In genomic region chr19:9106751-9107378, GRCm38 (mm10) we compare ENCODE assay signal across 10 mouse cellular contexts. TPM values are rescaled to one million over a fixed set of nuclear protein-coding genes. Genes with fewer than 3 reads are reported as not detected.
DNase-seq lines count a peak whose midpoint lies in the region; ATAC-seq and TF ChIP-seq lines count a peak whose summit lies in the region.
"Had no signal": no experiment of that assay in that cellular context is flagged by ENCODE, and none has a peak within 500 bp of the region (broad histone marks: within the 10 kb centered on the region; RNA-seq: fewer than 3 reads in every experiment).

No protein-coding gene starts in this region.

- no peaks in the 10 kb centered on the region for H3K36me3 ChIP-seq in lung, embryonic 16.5 days (ENCODE audit: control insufficient read depth, insufficient read depth, low read length)
- no peaks in the 10 kb centered on the region for H3K36me3 ChIP-seq in embryonic facial prominence, embryonic 11.5 days (replicated peaks; ENCODE audit: control insufficient read depth, insufficient read depth, low read depth, low read length)
- no peaks in the 10 kb centered on the region for H3K36me3 ChIP-seq in limb, embryonic 12.5 days

- no peaks in the 10 kb centered on the region for H3K27me3 ChIP-seq in lung, embryonic 16.5 days (ENCODE audit: control insufficient read depth, insufficient read depth, low read depth, low read length)
- H3K27me3 ChIP-seq in embryonic facial prominence, embryonic 11.5 days (ENCODE audit: control insufficient read depth, insufficient read depth, low read length), result no peaks in the 10 kb centered on the region
- H3K27me3 ChIP-seq in limb, embryonic 12.5 days, result no peaks in the 10 kb centered on the region
- H3K27me3 ChIP-seq in cerebellum, adult 2 months (ENCODE audit: control insufficient read depth, insufficient read depth, low read length), result no peaks in the 10 kb centered on the region

- peak overlapping the region; percentile 44 for H3K9ac ChIP-seq in lung, embryonic 16.5 days (ENCODE audit: low read length)
- no peak overlapping the region for H3K9ac ChIP-seq in embryonic facial prominence, embryonic 11.5 days (replicated peaks; ENCODE audit: low read length)
- no peak overlapping the region for H3K9ac ChIP-seq in limb, embryonic 12.5 days (replicated peaks)

- TF ChIP-seq POLR2A in cerebellum, adult 2 months (IDR thresholded peaks at IDR 0.05; ENCODE audit: borderline replicate concordance, insufficient read depth, low read length), result no peak

- no peaks in the 10 kb centered on the region for H3K9me3 ChIP-seq in lung, embryonic 16.5 days (ENCODE audit: control insufficient read depth, low read length)
- no peaks in the 10 kb centered on the region for H3K9me3 ChIP-seq in embryonic facial prominence, embryonic 11.5 days (replicated peaks; ENCODE audit: control insufficient read depth, low read length)
- H3K9me3 ChIP-seq in limb, embryonic 12.5 days, result no peaks in the 10 kb centered on the region

- no peak overlapping the region for H3K4me2 ChIP-seq in lung, embryonic 16.5 days (ENCODE audit: low read depth, low read length)
- H3K4me2 ChIP-seq in embryonic facial prominence, embryonic 11.5 days (ENCODE audit: low read depth, low read length), result no peak overlapping the region
- no peak overlapping the region for H3K4me2 ChIP-seq in limb, embryonic 12.5 days

- no peak for TF ChIP-seq CTCF in cerebellum, adult 2 months (IDR thresholded peaks at IDR 0.05; ENCODE audit: borderline replicate concordance, insufficient read depth, low read depth, low read length)

- no peak overlapping the region for H3K4me3 ChIP-seq in lung, embryonic 16.5 days (ENCODE audit: low read length)
- no peak overlapping the region for H3K4me3 ChIP-seq in embryonic facial prominence, embryonic 11.5 days (ENCODE audit: low read depth, low read length)
- H3K4me3 ChIP-seq in limb, embryonic 12.5 days (replicated peaks), result no peak overlapping the region
- no peak overlapping the region for H3K4me3 ChIP-seq in cerebellum, adult 2 months (replicated peaks; ENCODE audit: insufficient read depth, low read depth, low read length)

- ATAC-seq in lung, embryonic 16.5 days (ENCODE audit: low read depth), result peak; percentile 77
- ATAC-seq in embryonic facial prominence, embryonic 11.5 days (replicated peaks; ENCODE audit: insufficient number of reproducible peaks, low FRiP score, low TSS enrichment, low read depth), result 0 out of 2 replicates have a peak, but pooled peaks have one; percentile 46
- ATAC-seq in limb, embryonic 12.5 days (ENCODE audit: insufficient number of reproducible peaks, insufficient read depth, low FRiP score, low TSS enrichment, low read depth), result 0 out of 2 replicates have a peak, but pooled peaks have one; percentile 21

- H3K4me1 ChIP-seq in lung, embryonic 16.5 days (replicated peaks; ENCODE audit: control insufficient read depth, insufficient read depth, low read length), result peaks cover 16% of the 10 kb centered on the region
- H3K4me1 ChIP-seq in embryonic facial prominence, embryonic 11.5 days (ENCODE audit: control insufficient read depth, insufficient read depth, low read length), result no peaks in the 10 kb centered on the region; the same call in 1 of the 2 replicates
- H3K4me1 ChIP-seq in limb, embryonic 12.5 days (replicated peaks), result peaks cover 20% of the 10 kb centered on the region
- peaks cover 6% of the 10 kb centered on the region for H3K4me1 ChIP-seq in cerebellum, adult 2 months (ENCODE audit: control insufficient read depth, insufficient read depth, low read length)

- peak overlapping the region; percentile 67 for H3K27ac ChIP-seq in lung, embryonic 16.5 days (ENCODE audit: low read length)
- H3K27ac ChIP-seq in embryonic facial prominence, embryonic 11.5 days (replicated peaks; ENCODE audit: low read depth, low read length), result 0 out of 2 replicates have a peak overlapping the region, but pooled peaks have one; percentile 59
- H3K27ac ChIP-seq in limb, embryonic 12.5 days, result 0 out of 2 replicates have a peak overlapping the region, but pooled peaks have one; percentile 26
- no peak overlapping the region for H3K27ac ChIP-seq in cerebellum, adult 2 months (ENCODE audit: insufficient read depth, low read length)

- no peak for DNase-seq in lung, postnatal 25 days (ENCODE audit: low spot score)
- DNase-seq in embryonic facial prominence, embryonic 11.5 days (ENCODE audit: low spot score), result peak; percentile 15
- DNase-seq in urinary bladder, postnatal 25 days (ENCODE audit: low spot score), result peak; percentile 52
- DNase-seq in thymus, postnatal 25 days, result no peak
- DNase-seq in layer of hippocampus, postnatal 25 days (ENCODE audit: extremely low spot score in 1 of 2, low spot score in 1 of 2), result no peak
- no peak for DNase-seq in cerebellum, adult 2 months
- DNase-seq: thymus, postnatal 36 days had no signal

- 6% methylated on average over 4 of the region's 4 CpGs for WGBS in lung, embryonic 16.5 days
- WGBS in embryonic facial prominence, embryonic 11.5 days, result 42% methylated on average over 4 of the region's 4 CpGs
- WGBS in limb, embryonic 12.5 days, result 51% methylated on average over 4 of the region's 4 CpGs
- WGBS in cerebellum, adult 2 months, result 76% methylated on average over 4 of the region's 4 CpGs

RNA-seq across cellular contexts. Expression of gene Scgb1a1, which starts 19.1 kb away (rescaled TPM):
- 25.3 and 50.5 TPM in 2 replicates for polyA plus RNA-seq in lung, embryonic 16.5 days (2015; fragmentation: Nextera tagmentation; extraction: Ambion mirVana)
- polyA plus RNA-seq in embryonic facial prominence, embryonic 11.5 days (2014; fragmentation: Nextera tagmentation; extraction: Ambion mirVana), result not detected in 2 replicates
- polyA plus RNA-seq in limb, embryonic 12.5 days (2016; fragmentation: Nextera tagmentation; extraction: Ambion mirVana), result not detected in 2 replicates
- total RNA-seq in layer of hippocampus, postnatal 25 days (2021), result not detected
- polyA plus RNA-seq in cerebellum, adult 2 months (2012; rRNA removed), result not detected in 2 replicates
- polyA plus RNA-seq: brain, embryonic 14.5 days had no signal

RNA-seq across cellular contexts. Expression of gene Asrgl1, which starts 28.6 kb away (rescaled TPM):
- polyA plus RNA-seq in lung, embryonic 16.5 days (2015; fragmentation: Nextera tagmentation; extraction: Ambion mirVana), result 15.3 and 18.8 TPM in 2 replicates
- polyA plus RNA-seq in embryonic facial prominence, embryonic 11.5 days (2014; fragmentation: Nextera tagmentation; extraction: Ambion mirVana), result 15.4 and 18.3 TPM in 2 replicates
- polyA plus RNA-seq in limb, embryonic 12.5 days (2016; fragmentation: Nextera tagmentation; extraction: Ambion mirVana), result 23.2 and 24.0 TPM in 2 replicates
- 100 to 1,000 TPM; 142 to 167 TPM for total RNA-seq in layer of hippocampus, postnatal 25 days (2021)
- 88.4 TPM in 2 replicates for polyA plus RNA-seq in cerebellum, adult 2 months (2012; rRNA removed)

Comparison
In these comparisons a context has a peak if more than half of its experiments do, and no peak if none do; other contexts are left out.
1. ATAC-seq: peak in every context shown above with its lines; median percentile 77 in lung, embryonic 16.5 days; 46 in embryonic facial prominence, embryonic 11.5 days; 21 in limb, embryonic 12.5 days.
2. DNase-seq: peak in embryonic facial prominence, embryonic 11.5 days (single experiment) and urinary bladder, postnatal 25 days (single experiment); none in lung, postnatal 25 days (single experiment), thymus, postnatal 25 days (single experiment), layer of hippocampus, postnatal 25 days (0 of 2) and cerebellum, adult 2 months (0 of 2).
3. RNA of gene Scgb1a1, which starts 19.1 kb away (polyA plus RNA-seq): 25.3 to 50.5 TPM in lung, embryonic 16.5 days; not detected in embryonic facial prominence, embryonic 11.5 days, not detected in limb, embryonic 12.5 days and not detected in cerebellum, adult 2 months; every median in the first group is over 10 times any median in the second.